Mouse (Mus musculus) embryonic stem cell, embryonic (primary cell): ENCODE data around the gene S100a10.

Experiments
- CTCF ChIA-PET, 4 experiments: fragments of 300-600 bp in 2 of 4; fragments of 350-600 bp in 2 of 4; sonication (Branson Sonifier 250); formaldehyde crosslinking; loops; one replicate each; lab custom pipeline; 2022; ENCODE audit warnings: inconsistent platforms in 2 of 4; lab: Charles Lee
- POLR2A ChIA-PET, 4 experiments: fragments of 300-600 bp in 2 of 4; fragments of 350-600 bp in 2 of 4; sonication (Branson Sonifier 250); formaldehyde crosslinking; loops; one replicate each; lab custom pipeline; 2022; ENCODE audit warnings: antibody characterized with exemption in 4 of 4, inconsistent platforms in 1 of 4; lab: Charles Lee

Gene S100a10

DNA sequence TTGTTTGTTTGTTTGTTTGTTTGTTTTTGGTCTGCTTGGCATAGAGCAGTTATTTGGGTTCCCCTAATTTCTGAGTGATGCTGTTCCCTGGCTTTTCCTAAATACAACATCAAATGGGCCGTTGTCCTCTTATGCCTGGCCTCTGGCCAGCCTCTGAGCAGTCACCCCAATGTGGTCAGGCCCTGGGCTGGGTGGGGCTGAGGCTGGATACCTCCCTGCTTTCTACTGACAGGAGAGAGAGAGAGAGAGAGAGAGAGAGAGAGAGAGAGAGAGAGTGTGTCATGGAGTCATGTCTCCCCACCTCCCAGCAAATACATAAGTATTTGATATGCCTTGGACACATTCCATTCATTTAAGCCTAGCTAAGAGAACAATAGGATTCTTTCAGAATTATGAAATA lies 1.7 kb downstream of the S100a10 start:
- POLR2A ChIA-PET = interaction anchor here in 3 of 4 experiments (0.5 to 7.9 kb wide), 33 partner anchors 9 to 1045 kb away, joined by 3 to 82 read pairs (median 4); partner anchors contain the start of gene S100a11 (in 2 of the 3)
- CTCF ChIA-PET = interaction anchor here in 3 of 4 experiments (0.6 to 2.0 kb wide), 6 partner anchors 9 to 606 kb away, joined by 4 to 18 read pairs (median 5); no protein-coding TSS in a partner anchor

DNA sequence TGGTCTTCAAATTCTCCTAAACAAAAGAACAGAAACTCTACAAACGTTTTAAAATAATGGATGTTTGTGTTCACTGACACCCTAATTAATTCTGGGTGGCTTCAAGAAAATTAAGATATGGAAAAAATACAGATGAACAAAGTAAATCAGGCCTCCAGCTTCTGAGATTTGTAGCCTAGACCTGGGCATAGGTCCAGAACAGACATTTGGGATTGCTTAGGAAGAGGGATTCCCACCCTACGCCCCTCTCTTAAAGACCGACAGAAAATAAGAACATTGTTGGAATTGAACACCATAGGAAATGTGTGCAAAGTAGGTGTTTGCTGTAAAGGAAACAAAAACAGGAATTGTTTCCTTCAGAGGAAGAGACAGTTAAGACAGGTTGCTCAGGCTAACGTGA lies 2.6 kb downstream of the S100a10 start:
- ChIA-PET CTCF (interaction anchor here in 2 of 4 experiments (0.9 to 1.0 kb wide), 2 partner anchors 10 to 36 kb away, joined by 4 read pairs; no protein-coding TSS in a partner anchor), POLR2A (interaction anchor here in 2 of 4 experiments (0.7 to 7.9 kb wide), 12 partner anchors 10 to 931 kb away, joined by 3 to 82 read pairs (median 4); partner anchors contain the start of gene S100a11 (in 1 of the 2))

DNA sequence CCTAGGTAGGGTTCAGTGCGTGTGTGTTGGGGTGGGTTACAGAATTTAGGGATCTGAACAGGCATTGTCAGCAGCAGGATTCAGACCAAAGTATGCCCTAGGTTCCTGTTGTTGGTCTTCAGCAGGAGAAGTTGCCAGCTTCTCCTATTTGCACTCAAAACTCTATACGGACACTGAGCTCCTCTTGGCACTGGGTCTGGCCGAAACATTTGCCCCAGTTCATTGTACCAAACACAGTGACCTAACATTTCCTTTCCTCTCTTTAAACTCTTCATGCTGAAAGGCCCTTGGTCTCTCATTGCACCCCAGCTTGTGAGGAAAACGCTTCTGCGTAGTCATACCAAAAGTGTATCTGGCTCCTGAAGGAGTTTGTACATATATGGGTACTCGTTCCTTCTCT lies 5.1 kb downstream of the S100a10 start:
- ChIA-PET POLR2A (interaction anchor here in 2 of 4 experiments (0.8 to 2.8 kb wide), 7 partner anchors 13 to 40 kb away, joined by 3 to 8 read pairs (median 3); partner anchors contain the start of gene S100a11 (in 1 of the 2)), CTCF (interaction anchor here in 1 of 4 experiments (1.5 kb wide), 1 partner anchor 13 kb away, joined by 4 read pairs; no protein-coding TSS in a partner anchor)

DNA sequence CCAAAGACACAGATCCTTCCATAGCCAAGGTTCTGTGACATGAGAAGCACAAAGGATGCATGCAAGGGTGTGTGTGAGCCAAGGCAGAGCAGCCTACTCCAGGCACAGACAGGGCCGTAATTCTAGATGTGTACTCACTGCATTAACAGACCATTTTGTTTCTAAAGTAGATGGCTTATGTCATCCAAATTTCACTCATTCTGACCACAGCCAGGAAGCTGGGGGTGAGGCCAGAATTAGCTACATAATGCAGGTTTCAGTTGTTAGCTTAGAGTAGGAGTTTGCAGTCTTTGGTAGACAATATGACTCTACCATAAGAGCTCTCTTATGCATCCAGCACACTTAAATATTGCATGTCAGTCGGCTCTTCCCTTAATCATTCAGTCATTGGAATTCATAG lies 7.5 kb downstream of the S100a10 start:
- POLR2A ChIA-PET = interaction anchor here in 1 of 4 experiments (0.9 kb wide), 1 partner anchor 21 kb away, joined by 3 read pairs; no protein-coding TSS in a partner anchor
- CTCF ChIA-PET = no interaction called here

DNA sequence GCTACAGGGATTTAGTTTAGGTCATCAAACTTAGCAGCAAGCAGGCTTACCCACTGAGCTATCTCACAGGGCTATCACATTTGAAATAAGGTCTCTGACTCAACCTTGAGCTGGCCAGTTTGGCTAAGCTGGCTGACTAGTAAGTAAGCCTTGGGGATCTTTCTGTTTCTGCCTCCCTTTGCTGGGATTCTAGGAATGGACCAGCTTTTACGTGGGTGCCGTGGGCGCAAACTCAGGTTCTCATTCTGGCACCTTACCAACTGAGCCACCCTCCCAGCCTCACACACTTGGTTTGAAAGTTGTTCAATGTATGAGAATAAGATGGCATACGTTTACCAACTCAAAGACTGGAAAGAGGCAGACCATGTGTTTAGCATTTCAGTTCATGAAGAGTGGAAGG lies 8.3 kb downstream of the S100a10 start:
- CTCF ChIA-PET = interaction anchor here in 1 of 4 experiments (0.6 kb wide), 1 partner anchor 576 kb away, joined by 3 read pairs; no protein-coding TSS in a partner anchor
- POLR2A ChIA-PET = interaction anchor here in 1 of 4 experiments (0.9 to 1.2 kb wide), 2 partner anchors 22 to 36 kb away, joined by 3 to 4 read pairs; no protein-coding TSS in a partner anchor

DNA sequence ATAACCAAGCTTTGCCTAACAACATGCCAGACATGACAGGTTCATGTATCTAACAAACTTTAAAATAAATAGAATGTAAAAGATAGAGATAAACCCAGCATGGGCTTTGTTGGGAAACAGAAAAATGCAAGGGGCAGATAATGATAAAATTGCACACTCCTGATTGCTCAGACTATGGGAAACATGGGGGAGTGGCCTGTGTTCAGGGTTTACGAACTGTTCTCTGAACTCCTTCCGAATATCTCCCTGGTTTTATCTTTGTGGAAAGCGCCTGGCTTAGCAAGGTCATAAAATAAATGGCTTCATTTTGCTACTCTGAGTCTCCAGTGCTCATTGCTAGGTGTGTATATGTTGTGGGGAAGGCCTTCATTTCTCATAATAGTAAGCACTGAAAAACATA lies 12.0 kb downstream of the S100a10 start:
- CTCF ChIA-PET = no interaction called here
- POLR2A ChIA-PET = interaction anchor here in 2 of 4 experiments (1.1 to 2.6 kb wide), 2 partner anchors 11 to 12 kb away, joined by 3 to 8 read pairs; partner anchors contain the start of gene S100a10 (in 1 of the 2)

DNA sequence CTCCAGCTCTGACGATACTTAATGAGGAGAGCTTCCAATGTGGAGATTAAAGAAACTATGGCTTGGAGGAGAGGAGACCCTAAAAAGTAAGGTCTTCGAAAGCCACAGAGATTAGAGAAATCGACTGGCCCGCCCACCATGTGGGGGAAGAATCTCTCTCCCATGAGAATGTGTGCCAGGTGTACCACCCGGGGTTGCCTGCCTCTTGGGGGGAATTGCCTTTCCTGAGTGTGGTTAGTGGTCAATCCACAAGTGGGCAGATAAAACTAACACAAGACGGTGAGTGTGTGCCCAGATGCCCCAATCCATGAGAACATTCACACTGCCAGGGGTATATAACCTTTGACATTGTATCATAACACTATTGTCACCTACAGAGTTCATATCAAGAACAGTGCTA lies 12.8 kb downstream of the S100a10 start:
- POLR2A ChIA-PET = interaction anchor here in 2 of 4 experiments (1.1 to 2.6 kb wide), 3 partner anchors 12 kb away, joined by 3 to 16 read pairs (median 8); partner anchors contain the start of gene S100a10 (in 2 of the 2)
- CTCF ChIA-PET = no interaction called here

DNA sequence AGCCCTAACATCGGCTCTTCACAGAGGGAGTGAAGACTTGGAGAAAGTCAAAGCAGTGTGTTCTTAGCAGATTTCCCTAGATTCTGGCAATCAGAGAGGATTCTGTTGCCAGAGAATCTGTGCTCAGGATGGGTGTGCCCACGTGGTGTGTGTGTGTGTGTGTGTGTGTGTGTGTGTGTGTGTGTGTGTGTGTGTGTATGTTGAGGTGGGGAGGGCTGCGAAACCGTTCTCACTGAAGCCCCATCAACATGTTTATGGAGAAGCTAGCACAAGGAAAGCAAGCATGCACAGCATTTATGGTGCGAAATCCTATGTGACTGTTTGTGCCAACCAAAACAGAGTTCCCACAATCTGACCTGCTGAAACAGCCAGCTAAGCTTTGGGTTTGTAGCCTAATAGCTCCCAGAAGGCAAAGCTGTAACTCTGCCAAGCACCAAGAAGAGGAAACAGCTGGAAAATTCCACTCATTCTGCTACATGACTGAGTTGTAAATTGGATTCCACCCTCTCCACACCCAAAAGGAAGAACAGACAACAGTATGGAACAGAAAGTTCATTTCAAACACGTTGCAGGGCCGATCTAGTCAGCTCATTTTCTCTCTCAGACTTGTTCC lies 13.7 kb downstream of the S100a10 start:
- CTCF ChIA-PET = interaction anchor here in 2 of 4 experiments (0.7 to 0.8 kb wide), 2 partner anchors 21 to 496 kb away, joined by 3 to 11 read pairs; no protein-coding TSS in a partner anchor
- POLR2A ChIA-PET = interaction anchor here in 2 of 4 experiments (0.7 to 1.4 kb wide), 5 partner anchors 11 to 21 kb away, joined by 3 to 16 read pairs (median 4); partner anchors contain the start of gene S100a10 (in 2 of the 2)

DNA sequence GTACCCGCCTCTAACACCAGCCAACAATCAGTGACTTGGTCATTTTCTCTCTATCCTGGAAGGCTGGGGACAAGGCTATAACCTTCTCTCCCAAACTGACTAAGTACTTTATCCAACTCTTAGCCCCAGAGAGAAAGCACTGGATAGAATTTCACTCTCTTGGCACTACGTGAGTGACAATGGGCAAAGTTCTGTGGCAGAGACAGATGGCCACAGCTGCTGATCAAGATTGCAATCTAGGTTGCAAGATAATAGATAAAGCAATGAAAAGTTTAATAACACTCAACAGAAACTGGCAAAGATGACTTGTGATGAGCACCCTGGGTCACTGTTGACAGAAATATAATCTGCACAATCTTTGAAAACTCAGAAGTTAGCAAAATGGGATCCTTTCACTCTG lies 14.2 kb downstream of the S100a10 start:
- CTCF ChIA-PET = interaction anchor here in 2 of 4 experiments (0.7 to 0.8 kb wide), 2 partner anchors 22 to 496 kb away, joined by 3 to 11 read pairs; no protein-coding TSS in a partner anchor
- POLR2A ChIA-PET = interaction anchor here in 2 of 4 experiments (0.7 to 1.4 kb wide), 5 partner anchors 11 to 22 kb away, joined by 3 to 16 read pairs (median 4); partner anchors contain the start of gene S100a10 (in 2 of the 2)

DNA sequence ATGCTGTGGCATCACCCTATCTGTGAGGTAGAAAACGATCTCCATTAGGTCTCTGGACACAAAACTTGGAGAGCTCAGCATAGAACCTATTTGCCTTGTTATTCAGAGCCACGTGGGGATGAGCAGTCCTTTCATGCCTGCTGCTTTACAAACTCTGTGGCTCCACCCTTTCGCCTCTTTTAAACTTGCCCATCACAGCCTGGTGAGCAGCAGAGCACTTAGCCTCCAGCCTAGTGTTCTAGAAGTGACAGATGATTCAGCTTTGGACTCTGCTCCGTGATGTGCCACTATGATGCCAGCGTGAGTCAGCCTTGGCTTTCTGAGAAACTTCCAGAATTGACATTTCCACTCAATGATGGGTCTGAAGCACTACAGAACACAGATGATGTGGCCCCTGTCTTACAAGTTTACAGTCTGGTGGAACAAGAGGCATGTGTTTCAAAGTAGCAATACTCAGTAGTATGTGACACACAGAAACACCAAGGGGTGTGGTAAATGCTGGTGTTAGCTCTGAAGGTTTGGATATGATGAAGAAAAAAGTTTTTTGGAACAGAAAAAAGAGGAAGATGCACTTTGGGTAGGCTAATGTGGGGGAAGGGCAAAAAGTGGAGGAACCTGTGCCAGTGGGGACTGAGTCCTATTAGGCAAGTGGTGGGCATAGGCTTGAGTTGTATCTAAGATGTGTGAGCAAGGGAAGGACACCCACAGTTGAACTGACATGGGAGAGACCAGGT lies 17.3 kb downstream of the S100a10 start:
- ChIA-PET POLR2A (interaction anchor here in 2 of 4 experiments (1.1 to 1.7 kb wide), 7 partner anchors 13 to 21 kb away, joined by 3 to 5 read pairs (median 3); partner anchors contain the start of gene S100a10 (in 1 of the 2)), CTCF (interaction anchor here in 1 of 4 experiments (1.0 to 2.2 kb wide), 2 partner anchors 22 to 25 kb away, joined by 4 read pairs; no protein-coding TSS in a partner anchor)

DNA sequence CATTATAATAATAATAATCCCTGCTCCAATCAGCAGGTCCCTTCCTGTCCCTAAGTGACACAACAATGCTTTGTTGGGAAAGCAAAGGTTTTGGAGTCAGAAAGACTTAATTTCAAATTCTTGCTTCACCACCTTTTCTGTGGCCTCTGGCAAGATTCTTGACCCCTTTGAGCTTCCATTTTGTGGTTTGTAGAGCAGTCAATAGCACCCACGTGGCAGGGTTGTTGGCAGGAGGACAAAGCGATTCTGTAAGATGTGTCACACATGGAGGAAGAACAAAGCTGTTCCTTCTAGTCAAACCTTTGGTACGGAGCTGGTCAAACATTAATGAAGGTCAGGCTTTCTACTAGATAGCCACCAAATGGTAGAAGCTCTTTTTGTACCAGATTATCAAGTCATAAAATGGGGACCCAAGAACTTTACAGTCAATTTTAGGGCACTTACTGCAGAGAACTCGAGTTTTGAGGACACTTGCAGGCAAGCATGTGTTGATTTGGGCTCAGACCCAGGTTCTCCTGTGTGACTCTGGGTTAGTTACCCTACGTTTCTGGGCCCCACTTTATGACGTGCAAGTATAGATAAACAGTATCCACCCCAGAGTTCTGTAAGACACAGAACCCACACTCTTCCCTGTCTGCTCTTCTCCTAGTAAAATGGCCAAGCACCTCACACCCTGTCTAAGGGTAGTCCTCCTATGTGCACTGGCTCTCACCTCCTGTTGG lies 24.6 kb downstream of the S100a10 start:
- ChIA-PET POLR2A (interaction anchor here in 2 of 4 experiments (0.8 to 3.8 kb wide), 6 partner anchors 14 to 59 kb away, joined by 4 to 13 read pairs (median 5); partner anchors contain the start of genes S100a10 (in 1 of the 2) and S100a11 (in 1 of the 2)), CTCF (interaction anchor here in 1 of 4 experiments (0.5 kb wide), 1 partner anchor 21 kb away, joined by 3 read pairs; no protein-coding TSS in a partner anchor)

DNA sequence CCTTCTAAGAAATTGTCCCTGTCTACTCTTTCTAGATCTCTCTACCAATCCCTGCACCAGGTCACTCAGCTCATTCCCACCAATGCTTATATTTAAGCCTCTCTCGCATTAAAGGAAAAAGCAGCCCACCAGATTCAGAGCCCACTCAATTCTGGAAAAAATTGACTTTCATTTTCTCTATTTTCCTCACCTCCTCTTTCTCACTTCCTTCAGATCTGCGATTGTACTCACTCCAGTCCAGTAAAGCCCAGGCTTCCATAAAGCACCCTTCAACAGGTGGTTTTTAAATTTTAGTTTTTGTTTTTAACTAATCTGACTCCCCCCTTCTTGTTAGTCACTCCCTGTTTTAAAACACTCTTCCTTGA lies 25.1 kb downstream of the S100a10 start:
- POLR2A ChIA-PET = interaction anchor here in 2 of 4 experiments (0.8 to 3.8 kb wide), 7 partner anchors 13 to 60 kb away, joined by 3 to 13 read pairs (median 4); partner anchors contain the start of genes S100a10 (in 1 of the 2) and S100a11 (in 1 of the 2)
- CTCF ChIA-PET = interaction anchor here in 2 of 4 experiments (0.5 to 2.4 kb wide), 2 partner anchors 13 to 22 kb away, joined by 3 to 9 read pairs; no protein-coding TSS in a partner anchor

DNA sequence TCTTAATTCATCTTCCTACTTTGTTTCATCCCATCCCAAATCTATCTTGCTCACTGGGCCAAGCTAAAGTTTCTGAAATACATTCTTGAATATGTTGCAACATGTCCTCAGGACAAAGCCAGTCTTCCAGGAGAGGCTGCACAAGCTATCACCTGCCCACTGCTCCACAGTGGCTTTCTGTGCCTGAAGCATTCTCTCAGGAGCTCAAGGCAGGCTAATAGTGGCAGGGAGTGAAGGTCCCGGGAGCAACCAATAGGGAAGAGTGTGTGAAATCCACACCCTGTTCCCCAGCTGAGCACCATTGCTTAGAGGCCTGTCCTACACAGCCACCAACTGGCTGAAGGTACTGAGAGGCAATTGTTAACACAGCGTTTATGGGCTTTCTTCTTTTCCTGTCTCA lies 26.1 kb downstream of the S100a10 start:
- ChIA-PET CTCF (interaction anchor here in 2 of 4 experiments (0.7 to 2.4 kb wide), 4 partner anchors 12 to 1030 kb away, joined by 3 to 9 read pairs (median 4); no protein-coding TSS in a partner anchor), POLR2A (interaction anchor here in 3 of 4 experiments (0.8 to 3.8 kb wide), 6 partner anchors 12 to 26 kb away, joined by 3 to 13 read pairs (median 4); partner anchors contain the start of gene S100a10 (in 1 of the 3))

DNA sequence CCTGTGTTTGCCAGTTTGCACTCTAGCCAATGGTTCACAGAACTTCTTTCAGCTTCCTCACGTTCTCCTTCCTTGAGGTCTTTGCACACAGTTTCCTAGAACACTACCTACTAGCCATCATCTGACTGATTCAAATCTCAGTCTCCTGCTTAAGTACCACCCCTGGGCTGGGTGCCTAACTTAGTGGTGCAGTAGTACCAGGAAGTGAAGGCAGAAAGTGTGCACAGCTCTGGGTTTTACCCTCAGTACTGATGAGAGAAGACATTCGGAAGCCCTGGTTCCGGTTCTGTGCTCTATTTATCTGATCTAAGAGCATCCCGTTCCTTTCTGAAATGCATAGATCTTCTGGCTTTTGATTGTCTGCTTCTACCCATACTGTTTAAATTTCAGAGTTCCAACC lies 26.8 kb downstream of the S100a10 start:
- ChIA-PET CTCF (interaction anchor here in 2 of 4 experiments (1.5 to 2.4 kb wide), 2 partner anchors 12 to 35 kb away, joined by 3 to 9 read pairs; no protein-coding TSS in a partner anchor), POLR2A (interaction anchor here in 2 of 4 experiments (0.7 to 3.8 kb wide), 7 partner anchors 8 to 62 kb away, joined by 3 to 13 read pairs (median 3); partner anchors contain the start of genes S100a10 (in 1 of the 2) and S100a11 (in 1 of the 2))

DNA sequence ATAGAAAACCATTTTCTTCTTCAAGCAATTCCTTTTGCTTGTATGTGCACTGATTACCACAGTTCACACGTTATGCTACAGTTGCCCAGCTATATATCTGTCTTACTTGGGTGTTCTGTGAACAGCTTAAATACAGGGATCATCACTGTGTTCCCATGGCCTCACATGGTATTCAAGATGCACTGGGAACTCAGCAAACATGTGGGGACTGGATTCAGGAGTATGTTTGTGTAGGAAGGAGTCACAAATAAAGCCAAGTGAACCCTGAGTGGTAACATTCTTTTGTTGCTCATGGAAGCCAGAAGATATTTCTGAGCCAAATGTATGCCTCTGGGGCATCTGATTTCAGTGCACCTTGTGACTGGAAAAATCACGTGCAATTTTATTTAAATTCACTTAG lies 28.2 kb downstream of the S100a10 start:
- ChIA-PET POLR2A (interaction anchor here in 1 of 4 experiments (1.1 to 3.8 kb wide), 2 partner anchors 28 kb away, joined by 3 to 13 read pairs; partner anchors contain the start of gene S100a10), CTCF (no interaction called here)

DNA sequence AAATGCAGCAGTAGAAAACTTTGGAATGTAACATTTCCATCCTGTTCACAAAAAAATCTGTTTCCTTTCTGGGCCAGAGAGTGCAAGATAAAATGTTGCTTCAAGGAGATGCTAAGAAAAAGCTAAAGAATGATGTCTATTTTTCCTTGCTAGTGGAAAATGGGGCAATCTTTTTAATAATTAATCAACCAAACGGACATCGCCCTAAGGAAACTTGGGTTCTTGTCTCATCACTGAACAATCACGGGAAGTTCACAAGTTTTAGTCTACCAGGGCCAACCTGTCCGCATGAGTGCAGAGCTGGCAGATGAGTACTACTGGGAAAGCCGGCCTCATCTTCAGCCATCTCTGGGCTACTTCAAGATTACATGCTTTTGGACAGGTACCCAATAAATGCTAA lies 34.7 kb downstream of the S100a10 start:
- POLR2A ChIA-PET = interaction anchor here in 1 of 4 experiments (0.8 to 1.5 kb wide), 4 partner anchors 8 to 69 kb away, joined by 3 to 6 read pairs (median 4); partner anchors contain the start of gene S100a11
- CTCF ChIA-PET = interaction anchor here in 2 of 4 experiments (2.3 to 2.9 kb wide), 2 partner anchors 42 to 43 kb away, joined by 7 to 11 read pairs; no protein-coding TSS in a partner anchor
